Mouse (Mus musculus) erythroid progenitor cell, adult 5-6 weeks (primary cell): ENCODE results near the gene Krt6b. TPM values are rescaled to one million over a fixed set of nuclear protein-coding genes. Genes with fewer than 3 reads are reported as not detected.

ENCODE experiments used
- total RNA-seq, 2 experiments: library from RNA; stranded (forward) in 1 of 2; stranded (reverse) in 1 of 2; fragments of 150-400 nt in 1 of 2; fragments of 186-747, 209-891 nt in 1 of 2; gene quantifications; 2 replicates each; pipeline versions ENCODE4 v1.2.3 to v1.2.4; 2015 to 2017; ENCODE audit warnings: low replicate concordance in 2 of 2

Krt6b gene
- total RNA-seq, 2 experiments from 2014 or later: not detected

Other genes starting within 250 kb of the Krt6b start
- gene Krt87, start 241.5 kb downstream of the Krt6b start, total RNA-seq (2015; ENCODE audit: low replicate concordance): not detected in 2 replicates
- not detected in 2 replicates for gene Krt87, start 241.5 kb downstream of the Krt6b start, total RNA-seq (2017; ENCODE audit: low replicate concordance)
- not detected in 2 replicates for gene Krt88, start 232.5 kb downstream of the Krt6b start, total RNA-seq (2015; ENCODE audit: low replicate concordance)
- gene Krt88, start 232.5 kb downstream of the Krt6b start, total RNA-seq (2017; ENCODE audit: low replicate concordance): not detected in 2 replicates
- gene Krt81, start 216.5 kb downstream of the Krt6b start, total RNA-seq (2015; ENCODE audit: low replicate concordance): 0.84 TPM in 1 of 2 replicates, not detected in the other
- not detected in 2 replicates for gene Krt81, start 216.5 kb downstream of the Krt6b start, total RNA-seq (2017; ENCODE audit: low replicate concordance)
- not detected in 2 replicates for gene Krt86, start 206.8 kb downstream of the Krt6b start, total RNA-seq (2015; ENCODE audit: low replicate concordance)
- not detected in 2 replicates for gene Krt86, start 206.8 kb downstream of the Krt6b start, total RNA-seq (2017; ENCODE audit: low replicate concordance)
- not detected in 2 replicates for gene Krt83, start 188.8 kb downstream of the Krt6b start, total RNA-seq (2015; ENCODE audit: low replicate concordance)
- not detected in 2 replicates for gene Krt83, start 188.8 kb downstream of the Krt6b start, total RNA-seq (2017; ENCODE audit: low replicate concordance)
- not detected in 2 replicates for gene Gm49425, start 163.0 kb downstream of the Krt6b start, total RNA-seq (2015; ENCODE audit: low replicate concordance)
- not detected in 2 replicates for gene Gm49425, start 163.0 kb downstream of the Krt6b start, total RNA-seq (2017; ENCODE audit: low replicate concordance)
- not detected in 2 replicates for gene Krt84, start 147.5 kb downstream of the Krt6b start, total RNA-seq (2015; ENCODE audit: low replicate concordance)
- not detected in 2 replicates for gene Krt84, start 147.5 kb downstream of the Krt6b start, total RNA-seq (2017; ENCODE audit: low replicate concordance)
- gene Krt82, start 129.6 kb downstream of the Krt6b start, total RNA-seq (2015; ENCODE audit: low replicate concordance): not detected in 2 replicates
- not detected in 2 replicates for gene Krt82, start 129.6 kb downstream of the Krt6b start, total RNA-seq (2017; ENCODE audit: low replicate concordance)
- not detected in 2 replicates for gene Krt90, start 117.3 kb downstream of the Krt6b start, total RNA-seq (2015; ENCODE audit: low replicate concordance)
- not detected in 2 replicates for gene Krt90, start 117.3 kb downstream of the Krt6b start, total RNA-seq (2017; ENCODE audit: low replicate concordance)
- gene Krt75, start 106.4 kb downstream of the Krt6b start, total RNA-seq (2015; ENCODE audit: low replicate concordance): not detected in 2 replicates
- gene Krt75, start 106.4 kb downstream of the Krt6b start, total RNA-seq (2017; ENCODE audit: low replicate concordance): not detected in 2 replicates
- gene Gm5414, start 52.1 kb downstream of the Krt6b start, total RNA-seq (2015; ENCODE audit: low replicate concordance): not detected in 2 replicates
- not detected in 2 replicates for gene Gm5414, start 52.1 kb downstream of the Krt6b start, total RNA-seq (2017; ENCODE audit: low replicate concordance)
- gene Gm5478, start 32.9 kb downstream of the Krt6b start, total RNA-seq (2015; ENCODE audit: low replicate concordance): not detected in 2 replicates
- gene Gm5478, start 32.9 kb downstream of the Krt6b start, total RNA-seq (2017; ENCODE audit: low replicate concordance): not detected in 2 replicates
- not detected in 2 replicates for gene Krt6a, start 14.0 kb upstream of the Krt6b start, total RNA-seq (2015; ENCODE audit: low replicate concordance)
- not detected in 2 replicates for gene Krt6a, start 14.0 kb upstream of the Krt6b start, total RNA-seq (2017; ENCODE audit: low replicate concordance)
- gene Krt5, start 32.6 kb upstream of the Krt6b start, total RNA-seq (2015; ENCODE audit: low replicate concordance): not detected in 2 replicates
- not detected in 2 replicates for gene Krt5, start 32.6 kb upstream of the Krt6b start, total RNA-seq (2017; ENCODE audit: low replicate concordance)
- not detected in 2 replicates for gene Krt71, start 62.8 kb upstream of the Krt6b start, total RNA-seq (2015; ENCODE audit: low replicate concordance)
- not detected in 2 replicates for gene Krt71, start 62.8 kb upstream of the Krt6b start, total RNA-seq (2017; ENCODE audit: low replicate concordance)
- gene Krt72, start 106.2 kb upstream of the Krt6b start, total RNA-seq (2015; ENCODE audit: low replicate concordance): not detected in 2 replicates
- gene Krt72, start 106.2 kb upstream of the Krt6b start, total RNA-seq (2017; ENCODE audit: low replicate concordance): not detected in 2 replicates
- gene Krt73, start 122.1 kb upstream of the Krt6b start, total RNA-seq (2015; ENCODE audit: low replicate concordance): not detected in 2 replicates
- gene Krt73, start 122.1 kb upstream of the Krt6b start, total RNA-seq (2017; ENCODE audit: low replicate concordance): not detected in 2 replicates
- gene Krt2, start 137.9 kb upstream of the Krt6b start, total RNA-seq (2015; ENCODE audit: low replicate concordance): not detected in 2 replicates
- gene Krt2, start 137.9 kb upstream of the Krt6b start, total RNA-seq (2017; ENCODE audit: low replicate concordance): not detected in 2 replicates
- gene Krt1, start 170.5 kb upstream of the Krt6b start, total RNA-seq (2015; ENCODE audit: low replicate concordance): not detected in 2 replicates
- gene Krt1, start 170.5 kb upstream of the Krt6b start, total RNA-seq (2017; ENCODE audit: low replicate concordance): not detected in 2 replicates
- gene Krt77, start 189.4 kb upstream of the Krt6b start, total RNA-seq (2015; ENCODE audit: low replicate concordance): not detected in 2 replicates
- not detected in 2 replicates for gene Krt77, start 189.4 kb upstream of the Krt6b start, total RNA-seq (2017; ENCODE audit: low replicate concordance)
- not detected in 2 replicates for gene Krt76, start 212.6 kb upstream of the Krt6b start, total RNA-seq (2015; ENCODE audit: low replicate concordance)
- not detected in 2 replicates for gene Krt76, start 212.6 kb upstream of the Krt6b start, total RNA-seq (2017; ENCODE audit: low replicate concordance)
- not detected in 2 replicates for gene Krt4, start 244.4 kb upstream of the Krt6b start, total RNA-seq (2015; ENCODE audit: low replicate concordance)
- not detected in 2 replicates for gene Krt4, start 244.4 kb upstream of the Krt6b start, total RNA-seq (2017; ENCODE audit: low replicate concordance)